Mouse (Mus musculus): ENCODE data around the gene Olfr1043.
"Not testable (repeated sequence)": the region's sequence is repeated elsewhere in the genome, so short reads cannot be mapped to it uniquely, and the experiment has no call there.

Gene Olfr1043

DNA sequence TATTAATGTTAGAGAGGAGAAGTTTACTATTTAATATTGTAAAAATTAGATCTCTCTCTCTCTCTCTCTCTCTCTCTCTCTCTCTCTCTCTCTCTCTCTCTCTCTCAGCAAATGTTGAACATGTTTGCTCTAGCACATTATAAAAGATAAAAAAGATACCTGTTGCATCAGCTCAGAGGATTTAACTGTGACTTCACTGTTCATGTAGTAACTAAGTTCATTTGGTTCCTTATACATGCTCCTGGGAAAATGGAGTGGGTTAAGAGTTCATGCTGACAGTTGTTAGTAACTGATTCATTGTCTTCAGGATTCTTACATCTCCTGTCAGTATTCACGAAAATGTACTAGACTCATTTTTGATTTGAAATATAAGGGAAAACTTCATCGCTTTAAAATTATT lies at the start of gene Olfr1043:
TSS of gene Olfr1043 (minus strand) at position 101 of the 400 bp plus-strand sequence.
- Histone ChIP-seq H3K4me1 (replicated peaks; ENCODE audit: low read depth, low read length) (no peaks in the 10 kb centered on the region), H3K36me3 (ENCODE audit: insufficient read depth, low read length) (no peaks in the 10 kb centered on the region), H3K4me3 (replicated peaks; ENCODE audit: low read length) (no peak within 1 kb of the TSS), H3K27me3 (ENCODE audit: insufficient read depth, low read length) (no peaks in the 10 kb centered on the region), H3K9me3 (ENCODE audit: low read length) (no peaks in the 10 kb centered on the region)
- TF ChIP-seq NANOG (IDR thresholded peaks at IDR 0.05; ENCODE audit: borderline replicate concordance, low read length) (no peak), CTCF (conservative IDR thresholded peaks at IDR 0.05; ENCODE audit: low read length) (no peak), POU5F1 (IDR thresholded peaks at IDR 0.05; ENCODE audit: borderline replicate concordance, low read length) (no peak)

DNA sequence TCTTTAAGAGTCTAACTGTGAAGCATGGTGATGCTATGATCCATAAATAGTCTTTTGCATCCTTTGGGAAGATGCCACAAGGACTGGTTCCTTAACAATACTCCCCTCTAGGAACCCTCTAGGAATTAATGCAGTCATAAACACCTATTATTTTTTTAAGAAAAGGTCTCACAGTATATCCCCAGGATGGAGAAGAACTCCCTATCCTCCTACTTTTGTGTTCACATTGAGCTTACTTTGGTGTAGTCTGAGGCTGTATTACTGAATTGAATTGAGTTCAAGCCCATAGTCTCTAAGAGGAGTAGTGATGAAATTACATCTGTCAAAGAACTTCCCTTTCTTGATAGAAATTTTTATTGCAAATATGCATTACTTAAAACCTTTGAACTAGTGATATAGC lies 35.6 kb upstream of the Olfr1043 start, which contains the start of gene Olfr1045:
TSS of gene Olfr1045 (minus strand) at position 101 of the 400 bp plus-strand sequence.
- H3K36me3 ChIP-seq (ENCODE audit: insufficient read depth, low read length) = no peaks in the 10 kb centered on the region
- H3K27me3 ChIP-seq (ENCODE audit: insufficient read depth, low read length) = no peaks in the 10 kb centered on the region
- no peaks in the 10 kb centered on the region for H3K9me3 ChIP-seq (ENCODE audit: low read length)
- H3K4me1 ChIP-seq (replicated peaks; ENCODE audit: low read depth, low read length) = no peaks in the 10 kb centered on the region
- H3K4me3 ChIP-seq (replicated peaks; ENCODE audit: low read length) = no peak within 1 kb of the TSS
- TF ChIP-seq POU5F1 (IDR thresholded peaks at IDR 0.05; ENCODE audit: borderline replicate concordance, low read length) (no peak), NANOG (IDR thresholded peaks at IDR 0.05; ENCODE audit: borderline replicate concordance, low read length) (no peak), CTCF (conservative IDR thresholded peaks at IDR 0.05; ENCODE audit: low read length) (no peak)

DNA sequence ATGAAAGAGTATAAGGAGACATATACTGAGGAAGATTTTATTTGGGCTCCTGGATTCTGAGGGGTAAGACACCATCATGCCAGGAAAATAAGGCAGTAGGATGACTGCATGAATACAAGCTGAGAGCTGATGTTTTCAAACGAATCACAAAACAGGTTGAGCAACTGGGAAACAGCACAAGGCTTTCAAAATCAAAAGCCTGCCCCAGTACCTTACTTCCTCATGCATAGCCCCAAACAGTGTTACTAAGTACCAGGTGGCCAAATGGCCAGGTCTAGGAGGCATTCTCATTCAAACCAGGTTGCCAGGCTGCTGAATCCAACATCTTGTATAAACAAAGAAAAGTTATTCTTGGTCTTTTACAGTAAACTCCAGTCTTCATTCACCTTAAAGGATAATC lies 28.5 kb upstream of the Olfr1043 start:
- Histone ChIP-seq H3K36me3 (ENCODE audit: insufficient read depth, low read length) (no peaks in the 10 kb centered on the region), H3K9me3 (ENCODE audit: low read length) (peaks cover 5% of the 10 kb centered on the region), H3K4me3 (replicated peaks; ENCODE audit: low read length) (no peak overlapping the region), H3K4me1 (replicated peaks; ENCODE audit: low read depth, low read length) (no peaks in the 10 kb centered on the region), H3K27me3 (ENCODE audit: insufficient read depth, low read length) (no peaks in the 10 kb centered on the region)
- TF ChIP-seq POU5F1 (IDR thresholded peaks at IDR 0.05; ENCODE audit: borderline replicate concordance, low read length) = no peak
- TF ChIP-seq NANOG (IDR thresholded peaks at IDR 0.05; ENCODE audit: borderline replicate concordance, low read length) = no peak
- no peak for TF ChIP-seq CTCF (conservative IDR thresholded peaks at IDR 0.05; ENCODE audit: low read length)

DNA sequence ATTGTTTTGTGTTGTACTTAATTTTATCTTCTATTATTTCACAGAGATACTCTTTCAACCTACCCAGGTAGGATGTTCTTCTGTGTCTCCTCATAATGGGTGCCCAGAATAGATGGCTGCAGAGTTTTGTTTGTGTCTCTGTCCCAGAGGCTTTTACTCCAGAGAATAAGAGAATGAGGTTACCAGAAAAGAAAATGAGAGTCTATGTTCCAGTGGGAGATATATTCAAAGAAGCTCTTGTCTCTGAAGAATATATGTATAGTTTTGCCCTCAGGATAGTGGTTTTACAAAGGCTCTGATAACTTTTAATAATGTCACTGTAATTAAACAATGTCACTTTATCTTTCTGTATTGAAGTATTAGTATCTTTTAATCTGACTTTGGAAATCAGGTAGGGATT lies 18.3 kb upstream of the Olfr1043 start, which contains the start of gene Olfr52:
TSS of gene Olfr52 (minus strand) at position 101 of the 400 bp plus-strand sequence.
- Histone ChIP-seq H3K4me3 (replicated peaks; ENCODE audit: low read length) (no peak within 1 kb of the TSS), H3K27me3 (ENCODE audit: insufficient read depth, low read length) (no peaks in the 10 kb centered on the region), H3K9me3 (ENCODE audit: low read length) (no peaks in the 10 kb centered on the region), H3K36me3 (ENCODE audit: insufficient read depth, low read length) (no peaks in the 10 kb centered on the region), H3K4me1 (replicated peaks; ENCODE audit: low read depth, low read length) (peaks cover 6% of the 10 kb centered on the region; the same call in 1 of the 2 replicates)
- no peak for TF ChIP-seq POU5F1 (IDR thresholded peaks at IDR 0.05; ENCODE audit: borderline replicate concordance, low read length)
- TF ChIP-seq CTCF (conservative IDR thresholded peaks at IDR 0.05; ENCODE audit: low read length) = no peak
- TF ChIP-seq NANOG (IDR thresholded peaks at IDR 0.05; ENCODE audit: borderline replicate concordance, low read length) = no peak

DNA sequence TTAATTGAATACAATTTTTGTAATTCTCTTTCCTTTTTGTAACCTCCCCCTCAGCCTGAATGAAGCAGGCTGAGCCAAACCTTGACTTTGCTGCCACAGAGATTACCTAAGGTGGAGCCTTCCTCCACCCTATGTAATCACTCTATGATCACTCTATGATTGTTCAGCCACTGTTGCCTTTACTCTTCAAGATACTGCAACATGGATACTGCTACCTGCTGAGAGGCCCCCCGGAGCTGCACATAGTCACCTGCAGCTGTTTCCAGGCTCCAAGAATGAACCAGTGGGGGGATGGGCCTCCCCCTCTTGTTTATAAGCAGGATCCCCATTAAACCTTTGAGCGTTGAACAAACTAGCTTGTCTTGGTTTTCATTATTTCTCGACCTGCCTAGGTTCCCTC lies 12.6 kb upstream of the Olfr1043 start:
- no peak for TF ChIP-seq POU5F1 (IDR thresholded peaks at IDR 0.05; ENCODE audit: borderline replicate concordance, low read length)
- peak; percentile 74 for TF ChIP-seq NANOG (IDR thresholded peaks at IDR 0.05; ENCODE audit: borderline replicate concordance, low read length)
- Histone ChIP-seq H3K36me3 (ENCODE audit: insufficient read depth, low read length) (no peaks in the 10 kb centered on the region), H3K4me3 (replicated peaks; ENCODE audit: low read length) (no peak overlapping the region), H3K27me3 (ENCODE audit: insufficient read depth, low read length) (no peaks in the 10 kb centered on the region), H3K9me3 (ENCODE audit: low read length) (no peaks in the 10 kb centered on the region), H3K4me1 (replicated peaks; ENCODE audit: low read depth, low read length) (peaks cover 20% of the 10 kb centered on the region)

DNA sequence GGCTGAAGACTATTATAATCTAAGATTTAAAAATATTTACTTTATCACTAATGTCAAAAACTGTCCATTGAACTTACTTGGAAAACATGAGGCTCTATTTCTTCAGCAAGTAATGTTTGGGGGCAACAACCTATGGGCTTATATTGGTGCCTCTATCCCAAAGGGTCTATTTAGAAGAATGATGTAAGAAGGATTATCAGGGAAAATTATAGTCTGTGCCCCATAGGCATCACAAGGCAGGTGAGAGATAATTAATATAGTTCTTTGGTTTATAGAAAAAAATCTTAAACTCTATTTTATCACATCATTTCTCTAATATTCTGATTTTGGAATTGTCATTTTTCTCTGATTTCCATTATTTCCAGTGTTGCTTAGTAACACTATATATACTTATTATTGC lies 10.4 kb upstream of the Olfr1043 start, which contains the start of gene Olfr1044:
TSS of gene Olfr1044 (minus strand) at position 101 of the 400 bp plus-strand sequence.
- TF ChIP-seq POU5F1 (IDR thresholded peaks at IDR 0.05; ENCODE audit: borderline replicate concordance, low read length) (no peak), CTCF (conservative IDR thresholded peaks at IDR 0.05; ENCODE audit: low read length) (no peak), NANOG (IDR thresholded peaks at IDR 0.05; ENCODE audit: borderline replicate concordance, low read length) (no peak)
- Histone ChIP-seq H3K9me3 (ENCODE audit: low read length) (no peaks in the 10 kb centered on the region), H3K4me1 (replicated peaks; ENCODE audit: low read depth, low read length) (peaks cover 15% of the 10 kb centered on the region), H3K36me3 (ENCODE audit: insufficient read depth, low read length) (no peaks in the 10 kb centered on the region), H3K27me3 (ENCODE audit: insufficient read depth, low read length) (no peaks in the 10 kb centered on the region), H3K4me3 (replicated peaks; ENCODE audit: low read length) (no peak within 1 kb of the TSS)

DNA sequence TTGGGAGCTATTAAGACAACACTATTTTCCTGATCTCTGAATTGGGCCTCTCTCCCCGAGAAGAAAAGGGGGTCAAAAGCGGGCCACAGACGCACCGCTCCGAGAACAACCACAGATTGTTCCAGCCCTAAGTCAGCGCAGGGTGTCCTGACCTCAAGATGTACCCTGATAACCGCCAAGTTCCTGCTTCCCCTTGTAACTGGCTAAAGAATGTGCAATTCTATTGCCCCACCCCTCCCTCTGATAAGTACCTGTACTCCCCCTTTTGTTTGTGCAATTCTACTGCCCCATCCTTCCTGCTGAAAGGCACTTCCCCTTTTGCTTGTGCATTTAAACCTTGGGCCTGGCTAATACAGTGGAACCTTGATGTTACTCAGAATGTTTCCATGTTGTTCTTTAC lies 8.1 kb upstream of the Olfr1043 start:
- H3K27me3 ChIP-seq (ENCODE audit: insufficient read depth, low read length); H3K4me3 ChIP-seq (replicated peaks; ENCODE audit: low read length); H3K9me3 ChIP-seq (ENCODE audit: low read length); H3K36me3 ChIP-seq (ENCODE audit: insufficient read depth, low read length): not testable (repeated sequence)
- TF ChIP-seq NANOG (IDR thresholded peaks at IDR 0.05; ENCODE audit: borderline replicate concordance, low read length) = 0 out of 2 replicates have a peak, but pooled peaks have one; percentile 16
- H3K4me1 ChIP-seq (replicated peaks; ENCODE audit: low read depth, low read length) = peaks cover 15% of the 10 kb centered on the region

DNA sequence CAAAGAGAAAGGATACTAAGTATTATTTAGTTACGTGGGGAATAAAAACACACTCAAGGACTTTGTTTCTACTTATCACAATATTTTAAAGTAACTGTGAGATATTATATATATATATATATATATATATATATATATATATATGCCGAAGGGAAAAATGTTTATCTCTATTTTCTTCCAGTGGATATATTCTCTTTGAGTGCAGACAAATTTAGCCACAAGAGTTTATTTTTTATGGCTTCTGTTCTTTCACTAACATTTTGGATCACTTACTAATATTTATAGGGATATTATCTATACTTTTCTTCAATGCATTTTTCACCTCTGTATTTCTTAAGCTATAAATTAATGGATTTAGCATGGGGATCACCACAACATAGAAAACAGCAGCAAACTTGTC lies 5.6 kb downstream of the Olfr1043 start, which contains the start of gene Olfr1042:
TSS of gene Olfr1042 (minus strand) at position 101 of the 400 bp plus-strand sequence.
- Histone ChIP-seq H3K36me3 (ENCODE audit: insufficient read depth, low read length) (no peaks in the 10 kb centered on the region), H3K4me1 (replicated peaks; ENCODE audit: low read depth, low read length) (no peaks in the 10 kb centered on the region), H3K27me3 (ENCODE audit: insufficient read depth, low read length) (no peaks in the 10 kb centered on the region), H3K4me3 (replicated peaks; ENCODE audit: low read length) (no peak within 1 kb of the TSS), H3K9me3 (ENCODE audit: low read length) (no peaks in the 10 kb centered on the region)
- TF ChIP-seq POU5F1 (IDR thresholded peaks at IDR 0.05; ENCODE audit: borderline replicate concordance, low read length) (no peak), CTCF (conservative IDR thresholded peaks at IDR 0.05; ENCODE audit: low read length) (no peak), NANOG (IDR thresholded peaks at IDR 0.05; ENCODE audit: borderline replicate concordance, low read length) (no peak)

DNA sequence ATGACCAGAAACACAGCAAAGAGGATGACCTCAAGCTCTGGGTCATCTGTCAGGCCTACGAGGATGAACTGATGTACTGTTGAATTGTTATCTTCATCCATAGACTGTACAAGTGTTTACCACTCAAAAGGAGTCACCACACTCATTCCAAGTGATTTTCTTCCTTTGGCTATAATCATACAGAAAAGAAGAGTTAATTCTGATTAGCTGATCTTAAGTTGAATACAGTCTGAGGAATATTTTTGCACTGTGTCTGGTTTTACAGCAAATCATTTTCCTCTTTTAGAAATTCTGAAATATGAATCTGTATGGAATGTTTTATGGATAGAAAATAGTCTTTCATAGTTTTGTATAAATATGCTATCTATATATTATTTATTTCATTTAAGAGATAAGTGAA lies 20.7 kb downstream of the Olfr1043 start, which contains the start of gene Olfr1040:
TSS of gene Olfr1040 (minus strand) at position 101 of the 400 bp plus-strand sequence.
- Histone ChIP-seq H3K9me3 (ENCODE audit: low read length) (0 out of 2 replicates have a peak, but pooled peaks cover 2% of the 10 kb centered on the region), H3K36me3 (ENCODE audit: insufficient read depth, low read length) (no peaks in the 10 kb centered on the region), H3K4me1 (replicated peaks; ENCODE audit: low read depth, low read length) (no peaks in the 10 kb centered on the region), H3K27me3 (ENCODE audit: insufficient read depth, low read length) (no peaks in the 10 kb centered on the region), H3K4me3 (replicated peaks; ENCODE audit: low read length) (no peak within 1 kb of the TSS)
- no peak for TF ChIP-seq NANOG (IDR thresholded peaks at IDR 0.05; ENCODE audit: borderline replicate concordance, low read length)
- no peak for TF ChIP-seq POU5F1 (IDR thresholded peaks at IDR 0.05; ENCODE audit: borderline replicate concordance, low read length)
- no peak for TF ChIP-seq CTCF (conservative IDR thresholded peaks at IDR 0.05; ENCODE audit: low read length)

Data from E14TG2a.4 (cell line).